Mouse (Mus musculus): Measurements from ENCODE around the gene Foxo6. TPM values are rescaled to one million over a fixed set of nuclear protein-coding genes. Genes with fewer than 3 reads are reported as not detected.
A peak's percentile ranks its signal among the peaks of the same experiment; 100 is the strongest.

The Foxo6 gene
- polyA plus RNA-seq (2015; fragmentation: Nextera tagmentation; extraction: Ambion mirVana): 4.4 and 5.3 TPM in 2 replicates

- H3K4me3 ChIP-seq: peak within 1 kb of the TSS; percentile 61
- ATAC-seq (replicated peaks): peak; percentile 82
- peak within 1 kb of the TSS; percentile 97 for H3K27ac ChIP-seq (replicated peaks)
- H3K4me1 ChIP-seq: peaks cover 42% of the 10 kb centered on the region
- WGBS: under 1% methylated on average over 80 of the region's 99 CpGs
- peak within 1 kb of the TSS; percentile 84 for H3K4me2 ChIP-seq (replicated peaks)
- H3K9ac ChIP-seq (replicated peaks): peak within 1 kb of the TSS; percentile 97
- H3K9me3 ChIP-seq: no peaks in the 10 kb centered on the region
- H3K36me3 ChIP-seq: no peaks in the 10 kb centered on the region
- no peaks in the 10 kb centered on the region for H3K27me3 ChIP-seq
Measured at GRCm38 (mm10) chr4:120287290-120288111, at the start of gene Foxo6. TSS of gene Foxo6 (minus strand) at chr4:120287349.

GRCm38 (mm10) chr4:120334316-120334715 lies 47.2 kb upstream of the Foxo6 start:
- H3K9me3 ChIP-seq: no peaks in the 10 kb centered on the region
- no peak for ATAC-seq (replicated peaks)
- H3K4me2 ChIP-seq (replicated peaks): no peak overlapping the region
- H3K27me3 ChIP-seq: no peaks in the 10 kb centered on the region
- whole genome bisulfite sequencing: 98% methylated on average over 4 of the region's 4 CpGs
- peaks cover 21% of the 10 kb centered on the region for H3K4me1 ChIP-seq
- H3K4me3 ChIP-seq: no peak overlapping the region
- H3K36me3 ChIP-seq: no peaks in the 10 kb centered on the region
- H3K9ac ChIP-seq (replicated peaks): no peak overlapping the region
- no peak overlapping the region for H3K27ac ChIP-seq (replicated peaks)

- Histone ChIP-seq H3K9me3 (no peaks in the 10 kb centered on the region), H3K27me3 (no peaks in the 10 kb centered on the region), H3K36me3 (no peaks in the 10 kb centered on the region), H3K4me3 (no peak overlapping the region), H3K4me2 (replicated peaks) (0 out of 2 replicates have a peak overlapping the region, but pooled peaks have one; percentile 4), H3K9ac (replicated peaks) (no peak overlapping the region), H3K27ac (replicated peaks) (peak overlapping the region; percentile 83), H3K4me1 (peaks cover 21% of the 10 kb centered on the region)
- WGBS: 5% methylated on average over 11 of the region's 11 CpGs
- ATAC-seq (replicated peaks): peak; percentile 84
Measured at GRCm38 (mm10) chr4:120332934-120333421, 45.8 kb upstream of the Foxo6 start.

GRCm38 (mm10) chr4:120332405-120332933 lies 45.3 kb upstream of the Foxo6 start:
- H3K4me1 ChIP-seq: peaks cover 21% of the 10 kb centered on the region
- peak; percentile 85 for ATAC-seq (replicated peaks)
- no peaks in the 10 kb centered on the region for H3K36me3 ChIP-seq
- H3K9ac ChIP-seq (replicated peaks): no peak overlapping the region
- H3K27ac ChIP-seq (replicated peaks): peak overlapping the region; percentile 83
- 12% methylated on average over 7 of the region's 7 CpGs for WGBS
- H3K4me3 ChIP-seq: no peak overlapping the region
- 0 out of 2 replicates have a peak overlapping the region, but pooled peaks have one; percentile 4 for H3K4me2 ChIP-seq (replicated peaks)
- H3K9me3 ChIP-seq: no peaks in the 10 kb centered on the region
- no peaks in the 10 kb centered on the region for H3K27me3 ChIP-seq

GRCm38 (mm10) chr4:120331992-120332391 lies 44.8 kb upstream of the Foxo6 start:
- peak; percentile 44 for ATAC-seq (replicated peaks)
- no peak overlapping the region for H3K4me2 ChIP-seq (replicated peaks)
- no peak overlapping the region for H3K9ac ChIP-seq (replicated peaks)
- H3K27me3 ChIP-seq: no peaks in the 10 kb centered on the region
- peaks cover 21% of the 10 kb centered on the region for H3K4me1 ChIP-seq
- WGBS: 63% methylated on average over 7 of the region's 7 CpGs
- H3K9me3 ChIP-seq: no peaks in the 10 kb centered on the region
- no peaks in the 10 kb centered on the region for H3K36me3 ChIP-seq
- no peak overlapping the region for H3K4me3 ChIP-seq
- H3K27ac ChIP-seq (replicated peaks): peak overlapping the region; percentile 83

GRCm38 (mm10) chr4:120331541-120331940 lies 44.4 kb upstream of the Foxo6 start:
- ATAC-seq (replicated peaks): no peak
- 96% methylated on average over 2 of the region's 2 CpGs for WGBS
- no peak overlapping the region for H3K4me2 ChIP-seq (replicated peaks)
- H3K4me3 ChIP-seq: no peak overlapping the region
- H3K36me3 ChIP-seq: no peaks in the 10 kb centered on the region
- H3K27ac ChIP-seq (replicated peaks): peak overlapping the region; percentile 83
- peaks cover 21% of the 10 kb centered on the region for H3K4me1 ChIP-seq
- no peaks in the 10 kb centered on the region for H3K27me3 ChIP-seq
- no peaks in the 10 kb centered on the region for H3K9me3 ChIP-seq
- no peak overlapping the region for H3K9ac ChIP-seq (replicated peaks)

GRCm38 (mm10) chr4:120325748-120326147 lies 38.6 kb upstream of the Foxo6 start:
- H3K4me1 ChIP-seq: no peaks in the 10 kb centered on the region
- H3K9ac ChIP-seq (replicated peaks): no peak overlapping the region
- no peaks in the 10 kb centered on the region for H3K27me3 ChIP-seq
- H3K36me3 ChIP-seq: no peaks in the 10 kb centered on the region
- no peaks in the 10 kb centered on the region for H3K9me3 ChIP-seq
- no peak overlapping the region for H3K4me3 ChIP-seq
- ATAC-seq (replicated peaks): no peak
- no peak overlapping the region for H3K4me2 ChIP-seq (replicated peaks)
- no peak overlapping the region for H3K27ac ChIP-seq (replicated peaks)
- WGBS: 58% methylated on average over 4 of the region's 4 CpGs

GRCm38 (mm10) chr4:120325051-120325450 lies 37.9 kb upstream of the Foxo6 start:
- Histone ChIP-seq H3K9me3 (no peaks in the 10 kb centered on the region), H3K4me1 (no peaks in the 10 kb centered on the region), H3K27ac (replicated peaks) (no peak overlapping the region), H3K4me3 (no peak overlapping the region), H3K27me3 (no peaks in the 10 kb centered on the region), H3K36me3 (no peaks in the 10 kb centered on the region), H3K4me2 (replicated peaks) (no peak overlapping the region), H3K9ac (replicated peaks) (no peak overlapping the region)
- no peak for ATAC-seq (replicated peaks)
- WGBS: 80% methylated on average over 6 of the region's 6 CpGs

GRCm38 (mm10) chr4:120323858-120324257 lies 36.7 kb upstream of the Foxo6 start:
- Histone ChIP-seq H3K9ac (replicated peaks) (no peak overlapping the region), H3K27me3 (no peaks in the 10 kb centered on the region), H3K4me2 (replicated peaks) (no peak overlapping the region), H3K36me3 (no peaks in the 10 kb centered on the region), H3K9me3 (no peaks in the 10 kb centered on the region), H3K4me1 (no peaks in the 10 kb centered on the region), H3K4me3 (no peak overlapping the region), H3K27ac (replicated peaks) (no peak overlapping the region)
- ATAC-seq (replicated peaks): no peak
- WGBS: 96% methylated on average over 1 of the region's 1 CpGs

- Histone ChIP-seq H3K4me1 (no peaks in the 10 kb centered on the region), H3K4me3 (no peak overlapping the region), H3K4me2 (replicated peaks) (no peak overlapping the region), H3K9ac (replicated peaks) (no peak overlapping the region), H3K27ac (replicated peaks) (no peak overlapping the region), H3K9me3 (no peaks in the 10 kb centered on the region), H3K27me3 (no peaks in the 10 kb centered on the region), H3K36me3 (no peaks in the 10 kb centered on the region)
- 26% methylated on average over 6 of the region's 6 CpGs for WGBS
- no peak for ATAC-seq (replicated peaks)
Measured at GRCm38 (mm10) chr4:120323198-120323597, 36.0 kb upstream of the Foxo6 start.

GRCm38 (mm10) chr4:120317541-120317940 lies 30.4 kb upstream of the Foxo6 start:
- Histone ChIP-seq H3K4me3 (no peak overlapping the region), H3K27ac (replicated peaks) (no peak overlapping the region), H3K4me2 (replicated peaks) (no peak overlapping the region), H3K4me1 (peaks cover 10% of the 10 kb centered on the region; the same call in 1 of the 2 replicates), H3K27me3 (no peaks in the 10 kb centered on the region), H3K9me3 (no peaks in the 10 kb centered on the region), H3K36me3 (no peaks in the 10 kb centered on the region), H3K9ac (replicated peaks) (no peak overlapping the region)
- WGBS: 55% methylated on average over 2 of the region's 2 CpGs
- no peak for ATAC-seq (replicated peaks)

- Histone ChIP-seq H3K4me2 (replicated peaks) (no peak overlapping the region), H3K27me3 (no peaks in the 10 kb centered on the region), H3K9ac (replicated peaks) (no peak overlapping the region), H3K27ac (replicated peaks) (no peak overlapping the region), H3K36me3 (no peaks in the 10 kb centered on the region), H3K4me1 (peaks cover 10% of the 10 kb centered on the region; the same call in 1 of the 2 replicates), H3K9me3 (no peaks in the 10 kb centered on the region), H3K4me3 (no peak overlapping the region)
- WGBS: 47% methylated on average over 4 of the region's 4 CpGs
- ATAC-seq (replicated peaks): no peak
Measured at GRCm38 (mm10) chr4:120316716-120317115, 29.6 kb upstream of the Foxo6 start.
